Mouse (Mus musculus): ENCODE measurements around the gene Sept12. TPM values are rescaled to one million over a fixed set of nuclear protein-coding genes. Genes with fewer than 3 reads are reported as not detected.
A peak's percentile ranks its signal among the peaks of the same experiment; 100 is the strongest.

Gene Sept12
- polyA plus RNA-seq, 1 experiment from 2014 or later = not detected

GRCm38 (mm10) chr16:5000611-5001010, 3.0 kb upstream of the Sept12 start:
- no peak overlapping the region for H3K9ac ChIP-seq (ENCODE audit: low read length)
- no peak overlapping the region for H3K4me2 ChIP-seq (ENCODE audit: low read length)
- H3K36me3 ChIP-seq (ENCODE audit: control insufficient read depth, insufficient read depth, low read length) = no peaks in the 10 kb centered on the region
- no peaks in the 10 kb centered on the region for H3K9me3 ChIP-seq (ENCODE audit: control insufficient read depth, low read length)
- H3K27me3 ChIP-seq (ENCODE audit: control insufficient read depth, insufficient read depth, low read length) = no peaks in the 10 kb centered on the region
- WGBS = 67% methylated on average over 3 of the region's 3 CpGs
- no peak overlapping the region for H3K4me3 ChIP-seq (ENCODE audit: control insufficient read depth in 1 of 2, insufficient read depth in 1 of 2, low read depth in 1 of 2, low read length in 2 of 2)
- peaks cover 4 to 6% of the 10 kb centered on the region in 2 experiments; a peak in 2 of 4 replicates for H3K4me1 ChIP-seq (ENCODE audit: control insufficient read depth in 2 of 2, insufficient read depth in 2 of 2, low read length in 2 of 2)
- no peak for ATAC-seq (ENCODE audit: insufficient number of reproducible peaks, insufficient read depth, low FRiP score, low read depth)
- H3K27ac ChIP-seq (replicated peaks in 1 of 2; ENCODE audit: control insufficient read depth in 1 of 2, insufficient read depth in 1 of 2, low read depth in 2 of 2, low read length in 2 of 2) = no peak overlapping the region

DNA sequence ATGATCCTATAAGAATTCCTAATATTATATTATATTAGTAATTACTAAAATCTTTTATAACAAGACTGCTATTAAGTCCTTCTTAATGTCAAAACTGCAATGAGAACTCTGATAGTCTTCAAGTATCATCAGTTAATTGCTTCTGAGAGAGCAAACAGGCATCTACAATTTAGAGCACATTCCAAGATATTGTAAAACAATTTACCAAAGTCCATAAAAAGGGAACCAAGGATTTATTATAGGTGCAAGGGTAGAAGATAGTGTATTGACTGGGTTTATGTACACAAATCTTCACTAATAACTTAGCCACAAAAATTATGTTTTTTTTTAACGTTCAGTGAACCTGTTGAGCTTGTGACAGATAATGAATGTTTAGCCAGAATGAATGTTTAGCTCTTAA, 1.3 kb upstream of the Sept12 start:
- Histone ChIP-seq H3K9me3 (ENCODE audit: control insufficient read depth, low read length) (no peaks in the 10 kb centered on the region), H3K4me3 (ENCODE audit: control insufficient read depth in 1 of 2, insufficient read depth in 1 of 2, low read depth in 1 of 2, low read length in 2 of 2) (no peak overlapping the region), H3K27ac (replicated peaks in 1 of 2; ENCODE audit: control insufficient read depth in 1 of 2, insufficient read depth in 1 of 2, low read depth in 2 of 2, low read length in 2 of 2) (no peak overlapping the region), H3K4me1 (ENCODE audit: control insufficient read depth in 2 of 2, insufficient read depth in 2 of 2, low read length in 2 of 2) (peaks cover 4 to 6% of the 10 kb centered on the region in 2 experiments; a peak in 2 of 4 replicates), H3K4me2 (ENCODE audit: low read length) (no peak overlapping the region), H3K27me3 (ENCODE audit: control insufficient read depth, insufficient read depth, low read length) (no peaks in the 10 kb centered on the region), H3K9ac (ENCODE audit: low read length) (no peak overlapping the region), H3K36me3 (ENCODE audit: control insufficient read depth, insufficient read depth, low read length) (no peaks in the 10 kb centered on the region)
- ATAC-seq (ENCODE audit: insufficient number of reproducible peaks, insufficient read depth, low FRiP score, low read depth) = no peak
- 67% methylated on average over 1 of the region's 1 CpGs for WGBS

DNA sequence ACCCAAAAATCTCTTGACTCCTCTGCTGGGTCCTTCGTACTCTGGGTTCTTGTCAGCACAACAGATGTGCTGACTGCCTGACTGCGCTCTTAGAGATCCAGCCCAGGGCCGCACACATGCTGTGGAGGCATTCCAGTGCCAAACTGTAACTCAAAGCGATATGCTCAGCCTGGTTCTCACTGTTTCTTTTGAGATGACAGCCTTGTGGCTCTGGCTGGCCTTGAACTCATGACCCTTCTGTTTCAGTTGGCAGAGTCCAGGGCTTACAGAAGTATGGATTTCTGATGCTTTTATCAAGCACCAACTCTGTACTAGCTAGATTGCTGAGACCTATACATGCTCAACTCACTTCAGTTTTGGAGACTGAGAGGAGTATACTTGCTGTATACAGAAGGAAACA, 4.4 kb downstream of the Sept12 start:
- H3K27ac ChIP-seq (replicated peaks in 1 of 2; ENCODE audit: control insufficient read depth in 1 of 2, insufficient read depth in 1 of 2, low read depth in 2 of 2, low read length in 2 of 2) = no peak overlapping the region
- WGBS = 72% methylated on average over 4 of the region's 4 CpGs
- no peak for ATAC-seq (ENCODE audit: insufficient number of reproducible peaks, insufficient read depth, low FRiP score, low read depth)

GRCm38 (mm10) chr16:4984717-4985116, 12.9 kb downstream of the Sept12 start:
- ATAC-seq (ENCODE audit: insufficient number of reproducible peaks, insufficient read depth, low FRiP score, low read depth) = no peak
- H3K4me1 ChIP-seq (ENCODE audit: control insufficient read depth in 2 of 2, insufficient read depth in 2 of 2, low read length in 2 of 2) = peaks cover 0 to 2% of the 10 kb centered on the region in 2 experiments; a peak in 3 of 4 replicates
- H3K9ac ChIP-seq (ENCODE audit: low read length) = no peak overlapping the region
- no peak overlapping the region for H3K4me3 ChIP-seq (ENCODE audit: control insufficient read depth in 1 of 2, insufficient read depth in 1 of 2, low read depth in 1 of 2, low read length in 2 of 2)
- no peak overlapping the region for H3K27ac ChIP-seq (replicated peaks in 1 of 2; ENCODE audit: control insufficient read depth in 1 of 2, insufficient read depth in 1 of 2, low read depth in 2 of 2, low read length in 2 of 2)
- 91% methylated on average over 12 of the region's 12 CpGs for WGBS
- no peaks in the 10 kb centered on the region for H3K27me3 ChIP-seq (ENCODE audit: control insufficient read depth, insufficient read depth, low read length)
- no peaks in the 10 kb centered on the region for H3K9me3 ChIP-seq (ENCODE audit: control insufficient read depth, low read length)
- H3K36me3 ChIP-seq (ENCODE audit: control insufficient read depth, insufficient read depth, low read length) = no peaks in the 10 kb centered on the region
- no peak overlapping the region for H3K4me2 ChIP-seq (ENCODE audit: low read length)

More for the DNA sequence above, 4.4 kb downstream of the Sept12 start:
- Histone ChIP-seq H3K27me3 (ENCODE audit: control insufficient read depth, insufficient read depth, low read length) (no peaks in the 10 kb centered on the region), H3K36me3 (ENCODE audit: control insufficient read depth, insufficient read depth, low read length) (no peaks in the 10 kb centered on the region), H3K4me2 (ENCODE audit: low read length) (no peak overlapping the region), H3K9me3 (ENCODE audit: control insufficient read depth, low read length) (no peaks in the 10 kb centered on the region), H3K9ac (ENCODE audit: low read length) (no peak overlapping the region), H3K4me3 (ENCODE audit: control insufficient read depth in 1 of 2, insufficient read depth in 1 of 2, low read depth in 1 of 2, low read length in 2 of 2) (no peak overlapping the region), H3K4me1 (ENCODE audit: control insufficient read depth in 2 of 2, insufficient read depth in 2 of 2, low read length in 2 of 2) (peaks cover 4 to 6% of the 10 kb centered on the region in 2 experiments; a peak in 2 of 4 replicates)

DNA sequence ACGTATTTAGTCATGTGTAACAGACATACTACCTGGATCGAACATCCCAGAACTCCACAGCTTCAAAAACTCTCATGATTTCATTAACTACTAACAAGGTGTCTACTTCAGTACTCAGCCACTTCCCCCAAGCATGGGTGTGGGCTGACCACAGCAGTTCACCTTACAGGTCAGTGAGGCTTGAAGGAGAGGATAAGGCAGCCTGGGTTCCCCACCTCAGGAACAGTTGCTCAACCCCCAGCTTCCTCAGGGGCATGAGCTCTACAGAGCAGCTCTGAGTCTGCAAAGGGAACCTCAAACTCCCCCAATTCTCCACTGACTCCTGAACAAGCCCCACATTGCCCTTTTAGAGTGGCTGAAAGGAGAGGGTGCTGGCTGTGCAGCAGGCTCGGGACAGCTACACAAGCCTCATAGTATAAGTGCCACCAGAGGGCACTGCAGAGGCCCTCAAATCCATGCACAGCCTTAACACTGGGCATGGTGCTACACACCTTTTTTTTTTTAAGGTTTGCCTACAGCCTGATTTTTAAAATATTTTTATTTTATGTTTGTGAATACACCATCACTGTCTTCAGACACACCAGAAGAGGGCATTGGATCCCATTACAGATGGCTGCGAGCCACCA, 17.8 kb downstream of the Sept12 start:
- Histone ChIP-seq H3K9ac (ENCODE audit: low read length) (no peak overlapping the region), H3K36me3 (ENCODE audit: control insufficient read depth, insufficient read depth, low read length) (no peaks in the 10 kb centered on the region), H3K9me3 (ENCODE audit: control insufficient read depth, low read length) (no peaks in the 10 kb centered on the region), H3K27me3 (ENCODE audit: control insufficient read depth, insufficient read depth, low read length) (no peaks in the 10 kb centered on the region), H3K4me3 (ENCODE audit: control insufficient read depth in 1 of 2, insufficient read depth in 1 of 2, low read depth in 1 of 2, low read length in 2 of 2) (no peak overlapping the region), H3K4me1 (ENCODE audit: control insufficient read depth in 2 of 2, insufficient read depth in 2 of 2, low read length in 2 of 2) (peaks cover 15 to 20% of the 10 kb centered on the region in 2 experiments), H3K27ac (replicated peaks in 1 of 2; ENCODE audit: control insufficient read depth in 1 of 2, insufficient read depth in 1 of 2, low read depth in 2 of 2, low read length in 2 of 2) (peak overlapping the region in 1 of 2 experiments; percentile 75; a peak in 1 of 4 replicates), H3K4me2 (ENCODE audit: low read length) (no peak overlapping the region)
- WGBS = 72% methylated on average over 4 of the region's 4 CpGs
- no peak for ATAC-seq (ENCODE audit: insufficient number of reproducible peaks, insufficient read depth, low FRiP score, low read depth)

DNA sequence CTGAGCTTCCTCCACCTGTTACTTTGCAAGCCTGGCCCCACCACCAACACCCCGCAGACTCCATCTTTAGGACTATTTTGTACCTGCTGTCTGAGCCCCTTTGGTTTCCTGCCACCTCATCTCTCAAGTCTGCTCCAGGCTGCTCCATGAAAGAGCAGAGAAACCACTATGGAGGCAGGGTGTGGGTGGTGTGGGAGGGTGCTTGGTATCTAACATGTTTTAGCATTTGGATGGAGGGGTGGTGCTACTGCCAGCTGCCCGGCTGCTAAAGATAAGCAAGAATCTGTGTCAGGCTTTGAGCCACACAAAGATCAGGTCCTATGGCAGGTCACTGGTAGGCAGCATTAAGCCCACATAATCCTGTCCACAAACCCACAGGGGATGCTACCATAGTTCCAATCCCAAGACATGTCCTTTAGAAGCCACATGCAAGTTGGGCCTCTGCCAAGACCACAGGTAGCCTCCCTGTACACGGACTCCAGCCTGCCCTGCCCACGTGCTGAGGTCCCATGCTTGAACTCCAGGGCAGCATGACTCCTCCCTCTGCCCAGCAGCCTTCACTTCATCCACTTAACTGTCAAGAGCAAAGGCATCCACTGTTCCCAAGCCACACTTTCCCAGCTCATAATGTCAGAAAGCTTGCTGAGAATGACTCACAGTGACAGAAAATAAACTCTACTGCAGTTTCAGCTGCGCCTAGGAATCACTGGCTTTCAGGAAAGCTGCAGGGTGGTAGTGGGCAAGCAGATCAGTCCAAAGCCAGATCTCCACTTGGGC, 19.2 kb downstream of the Sept12 start:
- H3K4me1 ChIP-seq (ENCODE audit: control insufficient read depth in 2 of 2, insufficient read depth in 2 of 2, low read length in 2 of 2) = peaks cover 15 to 20% of the 10 kb centered on the region in 2 experiments
- peak overlapping the region; percentile 46 to 75 for H3K27ac ChIP-seq (replicated peaks in 1 of 2; ENCODE audit: control insufficient read depth in 1 of 2, insufficient read depth in 1 of 2, low read depth in 2 of 2, low read length in 2 of 2)
- no peaks in the 10 kb centered on the region for H3K36me3 ChIP-seq (ENCODE audit: control insufficient read depth, insufficient read depth, low read length)
- H3K4me3 ChIP-seq (ENCODE audit: control insufficient read depth in 1 of 2, insufficient read depth in 1 of 2, low read depth in 1 of 2, low read length in 2 of 2) = no peak overlapping the region
- H3K4me2 ChIP-seq (ENCODE audit: low read length) = peak overlapping the region; percentile 40; the same call in 1 of the 2 replicates
- H3K27me3 ChIP-seq (ENCODE audit: control insufficient read depth, insufficient read depth, low read length) = no peaks in the 10 kb centered on the region
- H3K9ac ChIP-seq (ENCODE audit: low read length) = no peak overlapping the region
- ATAC-seq (ENCODE audit: insufficient number of reproducible peaks, insufficient read depth, low FRiP score, low read depth) = peak; percentile 64; the same call in 1 of the 2 replicates
- WGBS = 33% methylated on average over 5 of the region's 5 CpGs
- H3K9me3 ChIP-seq (ENCODE audit: control insufficient read depth, low read length) = no peaks in the 10 kb centered on the region

DNA sequence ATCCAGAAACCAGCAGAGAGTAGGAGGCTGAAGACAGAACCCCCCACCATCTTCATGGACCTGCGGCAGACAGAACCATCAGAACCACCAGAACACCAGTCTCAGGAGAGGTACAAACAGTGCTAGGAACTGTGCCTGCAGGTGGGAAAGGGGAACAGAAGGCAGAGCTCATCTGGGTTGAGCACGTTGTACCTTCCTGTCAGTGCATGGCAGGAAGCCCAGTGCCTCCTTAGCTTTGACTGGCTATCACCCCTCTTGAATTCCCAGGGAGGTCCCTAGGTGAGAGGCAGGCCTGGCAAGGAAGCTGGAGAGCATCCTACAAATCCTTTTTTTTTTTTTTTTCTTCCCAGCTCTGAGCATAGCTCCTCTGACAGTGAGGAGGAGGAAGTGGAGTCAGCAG, 21.5 kb downstream of the Sept12 start:
- no peak overlapping the region for H3K27ac ChIP-seq (replicated peaks in 1 of 2; ENCODE audit: control insufficient read depth in 1 of 2, insufficient read depth in 1 of 2, low read depth in 2 of 2, low read length in 2 of 2)
- no peaks in the 10 kb centered on the region for H3K36me3 ChIP-seq (ENCODE audit: control insufficient read depth, insufficient read depth, low read length)
- H3K9me3 ChIP-seq (ENCODE audit: control insufficient read depth, low read length) = no peaks in the 10 kb centered on the region
- H3K4me3 ChIP-seq (ENCODE audit: control insufficient read depth in 1 of 2, insufficient read depth in 1 of 2, low read depth in 1 of 2, low read length in 2 of 2) = no peak overlapping the region
- no peaks in the 10 kb centered on the region for H3K27me3 ChIP-seq (ENCODE audit: control insufficient read depth, insufficient read depth, low read length)
- no peak for ATAC-seq (ENCODE audit: insufficient number of reproducible peaks, insufficient read depth, low FRiP score, low read depth)
- H3K4me1 ChIP-seq (ENCODE audit: control insufficient read depth in 2 of 2, insufficient read depth in 2 of 2, low read length in 2 of 2) = peaks cover 18 to 20% of the 10 kb centered on the region in 2 experiments
- 59% methylated on average over 2 of the region's 2 CpGs for WGBS
- H3K9ac ChIP-seq (ENCODE audit: low read length) = no peak overlapping the region
- no peak overlapping the region for H3K4me2 ChIP-seq (ENCODE audit: low read length)

Data from heart, embryonic 14.5 days (tissue).